Mouse (Mus musculus): Measurements from ENCODE around the gene R3hdm2.

- no peak for TF ChIP-seq CTCF (IDR thresholded peaks at IDR 0.05; ENCODE audit: borderline replicate concordance, insufficient read depth, low read length)
- TF ChIP-seq POLR2A (IDR thresholded peaks at IDR 0.05; ENCODE audit: low read depth, low read length), result no peak
Measured at GRCm38 (mm10) chr10:127491128-127491512, 111.0 kb downstream of the R3hdm2 start.
